Mouse (Mus musculus): ENCODE measurements around the gene Cdca7. TPM values are rescaled to one million over a fixed set of nuclear protein-coding genes. Genes with fewer than 3 reads are reported as not detected.

Cdca7 gene
- polyA plus RNA-seq, 1 experiment from 2014 or later, result 30.2 TPM

- H3K4me3 ChIP-seq, result no peak overlapping the region
- H3K4me2 ChIP-seq, result no peak overlapping the region
- H3K27ac ChIP-seq, result no peak overlapping the region
- no peaks in the 10 kb centered on the region for H3K4me1 ChIP-seq (replicated peaks)
- no peaks in the 10 kb centered on the region for H3K27me3 ChIP-seq
- H3K36me3 ChIP-seq, result no peaks in the 10 kb centered on the region
- no peak for ATAC-seq (ENCODE audit: low FRiP score)
- 97% methylated on average over 1 of the region's 1 CpGs for WGBS
- no peak overlapping the region for H3K9ac ChIP-seq
- no peaks in the 10 kb centered on the region for H3K9me3 ChIP-seq
Measured at GRCm38 (mm10) chr2:72467604-72468003, 8.4 kb upstream of the Cdca7 start.

- Histone ChIP-seq H3K9me3 (no peaks in the 10 kb centered on the region), H3K4me3 (no peak overlapping the region), H3K4me2 (no peak overlapping the region), H3K36me3 (no peaks in the 10 kb centered on the region), H3K27ac (no peak overlapping the region), H3K4me1 (replicated peaks) (peaks cover 4% of the 10 kb centered on the region), H3K27me3 (peaks cover 17% of the 10 kb centered on the region), H3K9ac (no peak overlapping the region)
- ATAC-seq (ENCODE audit: low FRiP score), result no peak
- 79% methylated on average over 16 of the region's 16 CpGs for WGBS
Measured at GRCm38 (mm10) chr2:72471415-72472070, 4.4 kb upstream of the Cdca7 start.

GRCm38 (mm10) chr2:72474531-72475287 lies 1.2 kb upstream of the Cdca7 start:
- no peak for ATAC-seq (ENCODE audit: low FRiP score)
- Histone ChIP-seq H3K9me3 (no peaks in the 10 kb centered on the region), H3K9ac (no peak overlapping the region), H3K4me2 (no peak overlapping the region), H3K4me3 (no peak overlapping the region), H3K36me3 (no peaks in the 10 kb centered on the region), H3K27ac (no peak overlapping the region), H3K27me3 (peaks cover 17% of the 10 kb centered on the region), H3K4me1 (replicated peaks) (peaks cover 26% of the 10 kb centered on the region)
- WGBS, result 17% methylated on average over 7 of the region's 7 CpGs

- Histone ChIP-seq H3K4me3 (peak overlapping the region; percentile 86), H3K27me3 (peaks cover 17% of the 10 kb centered on the region), H3K9ac (peak overlapping the region; percentile 76; the same call in 1 of the 2 replicates), H3K27ac (no peak overlapping the region), H3K4me1 (replicated peaks) (peaks cover 33% of the 10 kb centered on the region), H3K36me3 (no peaks in the 10 kb centered on the region; the same call in 1 of the 2 replicates), H3K4me2 (peak overlapping the region; percentile 95), H3K9me3 (no peaks in the 10 kb centered on the region)
- WGBS, result under 1% methylated on average over 7 of the region's 7 CpGs
- ATAC-seq (ENCODE audit: low FRiP score), result peak; percentile 10; the same call in 1 of the 2 replicates
Measured at GRCm38 (mm10) chr2:72475423-72475796, 549 bp upstream of the Cdca7 start.

GRCm38 (mm10) chr2:72476486-72477211 lies 690 bp downstream of the Cdca7 start:
- ATAC-seq (ENCODE audit: low FRiP score), result peak; percentile 76
- peak overlapping the region; percentile 86 for H3K4me3 ChIP-seq
- peak overlapping the region; percentile 95 for H3K4me2 ChIP-seq
- peak overlapping the region; percentile 76 for H3K9ac ChIP-seq
- peaks cover 17% of the 10 kb centered on the region for H3K27me3 ChIP-seq
- H3K27ac ChIP-seq, result peak overlapping the region; percentile 55; the same call in 1 of the 2 replicates
- H3K9me3 ChIP-seq, result no peaks in the 10 kb centered on the region
- H3K36me3 ChIP-seq, result no peaks in the 10 kb centered on the region; the same call in 1 of the 2 replicates
- H3K4me1 ChIP-seq (replicated peaks), result peaks cover 33% of the 10 kb centered on the region
- under 1% methylated on average over 53 of the region's 53 CpGs for WGBS

- Histone ChIP-seq H3K4me3 (peak overlapping the region; percentile 86), H3K27me3 (peaks cover 17% of the 10 kb centered on the region), H3K4me1 (replicated peaks) (peaks cover 33% of the 10 kb centered on the region), H3K36me3 (no peaks in the 10 kb centered on the region; the same call in 1 of the 2 replicates), H3K27ac (no peak overlapping the region), H3K4me2 (peak overlapping the region; percentile 95), H3K9ac (peak overlapping the region; percentile 76), H3K9me3 (no peaks in the 10 kb centered on the region)
- 3% methylated on average over 11 of the region's 11 CpGs for WGBS
- ATAC-seq (ENCODE audit: low FRiP score), result no peak
Measured at GRCm38 (mm10) chr2:72477221-72477620, 1.3 kb downstream of the Cdca7 start.

GRCm38 (mm10) chr2:72478176-72478575 lies 2.2 kb downstream of the Cdca7 start:
- WGBS, result 60% methylated on average over 4 of the region's 4 CpGs
- Histone ChIP-seq H3K27ac (no peak overlapping the region), H3K27me3 (peaks cover 16% of the 10 kb centered on the region), H3K9me3 (no peaks in the 10 kb centered on the region), H3K9ac (no peak overlapping the region), H3K4me1 (replicated peaks) (peaks cover 33% of the 10 kb centered on the region), H3K4me2 (peak overlapping the region; percentile 95), H3K36me3 (peaks cover 1% of the 10 kb centered on the region; the same call in 1 of the 2 replicates), H3K4me3 (0 out of 2 replicates have a peak overlapping the region, but pooled peaks have one; percentile 86)
- ATAC-seq (ENCODE audit: low FRiP score), result no peak

- H3K9ac ChIP-seq, result no peak overlapping the region
- peaks cover 9% of the 10 kb centered on the region for H3K36me3 ChIP-seq
- H3K27me3 ChIP-seq, result peaks cover 9% of the 10 kb centered on the region
- no peaks in the 10 kb centered on the region for H3K9me3 ChIP-seq
- ATAC-seq (ENCODE audit: low FRiP score), result no peak
- H3K4me3 ChIP-seq, result no peak overlapping the region
- WGBS, result 53% methylated on average over 13 of the region's 13 CpGs
- H3K4me1 ChIP-seq (replicated peaks), result peaks cover 33% of the 10 kb centered on the region
- 0 out of 2 replicates have a peak overlapping the region, but pooled peaks have one; percentile 95 for H3K4me2 ChIP-seq
- H3K27ac ChIP-seq, result no peak overlapping the region
Measured at GRCm38 (mm10) chr2:72478921-72479320, 3.0 kb downstream of the Cdca7 start.

- 90% methylated on average over 9 of the region's 9 CpGs for WGBS
- peaks cover 33% of the 10 kb centered on the region for H3K4me1 ChIP-seq (replicated peaks)
- no peaks in the 10 kb centered on the region for H3K27me3 ChIP-seq
- H3K9ac ChIP-seq, result no peak overlapping the region
- H3K9me3 ChIP-seq, result no peaks in the 10 kb centered on the region
- no peak overlapping the region for H3K4me2 ChIP-seq
- H3K4me3 ChIP-seq, result no peak overlapping the region
- no peak overlapping the region for H3K27ac ChIP-seq
- no peak for ATAC-seq (ENCODE audit: low FRiP score)
- peaks cover 16% of the 10 kb centered on the region for H3K36me3 ChIP-seq
Measured at GRCm38 (mm10) chr2:72479818-72480217, 3.9 kb downstream of the Cdca7 start.

- ATAC-seq (ENCODE audit: low FRiP score), result no peak
- Histone ChIP-seq H3K9me3 (no peaks in the 10 kb centered on the region), H3K4me3 (no peak overlapping the region), H3K27me3 (no peaks in the 10 kb centered on the region), H3K9ac (no peak overlapping the region), H3K36me3 (no peaks in the 10 kb centered on the region), H3K4me2 (no peak overlapping the region), H3K4me1 (replicated peaks) (no peaks in the 10 kb centered on the region), H3K27ac (no peak overlapping the region)
- WGBS, result 50% methylated on average over 7 of the region's 7 CpGs
Measured at GRCm38 (mm10) chr2:72491650-72492049, 15.7 kb downstream of the Cdca7 start.

GRCm38 (mm10) chr2:72493039-72493438 lies 17.1 kb downstream of the Cdca7 start:
- 55% methylated on average over 14 of the region's 14 CpGs for WGBS
- Histone ChIP-seq H3K27me3 (peaks cover 9% of the 10 kb centered on the region; the same call in 1 of the 2 replicates), H3K4me3 (no peak overlapping the region), H3K9ac (no peak overlapping the region), H3K36me3 (no peaks in the 10 kb centered on the region), H3K4me1 (replicated peaks) (no peaks in the 10 kb centered on the region), H3K9me3 (no peaks in the 10 kb centered on the region), H3K27ac (no peak overlapping the region), H3K4me2 (no peak overlapping the region)
- ATAC-seq (ENCODE audit: low FRiP score), result no peak
